Mouse (Mus musculus) lung, postnatal 36 days (tissue): Measurements from ENCODE around the gene Gm10964.

Experiments used
- DNase-seq: peaks from one replicate; pipeline ENCODE4 v3.0.0; 2022; ENCODE audit warnings: mixed read lengths

The Gm10964 gene

GRCm38 (mm10) chr3:103739329-103739728, at the start of gene Gm10964:
Gm10964 (plus strand) TSS chr3:103739366.
- DNase-seq = no peak

GRCm38 (mm10) chr3:103690506-103690905, 48.7 kb upstream of the Gm10964 start:
- peak; percentile 48 for DNase-seq

- no peak for DNase-seq
Measured at GRCm38 (mm10) chr3:103695556-103695955, 43.6 kb upstream of the Gm10964 start.

GRCm38 (mm10) chr3:103696388-103696925, 42.7 kb upstream of the Gm10964 start:
- DNase-seq = no peak

- no peak for DNase-seq
Measured at GRCm38 (mm10) chr3:103704661-103705060, 34.5 kb upstream of the Gm10964 start.

GRCm38 (mm10) chr3:103705426-103705825, 33.7 kb upstream of the Gm10964 start:
- DNase-seq = no peak

- DNase-seq = no peak
Measured at GRCm38 (mm10) chr3:103709470-103710040, 29.6 kb upstream of the Gm10964 start.

- DNase-seq = no peak
Measured at GRCm38 (mm10) chr3:103712196-103712595, 27.0 kb upstream of the Gm10964 start.

- DNase-seq = no peak
Measured at GRCm38 (mm10) chr3:103714236-103714875, 24.8 kb upstream of the Gm10964 start.

GRCm38 (mm10) chr3:103714942-103715341, 24.2 kb upstream of the Gm10964 start:
- DNase-seq = no peak

- peak; percentile 39 for DNase-seq
Measured at GRCm38 (mm10) chr3:103715762-103716693, 23.1 kb upstream of the Gm10964 start.

GRCm38 (mm10) chr3:103716774-103717760, 22.1 kb upstream of the Gm10964 start:
- DNase-seq = no peak

- no peak for DNase-seq
Measured at GRCm38 (mm10) chr3:103718728-103719127, 20.4 kb upstream of the Gm10964 start.

GRCm38 (mm10) chr3:103724137-103724536, 15.0 kb upstream of the Gm10964 start:
- no peak for DNase-seq

- no peak for DNase-seq
Measured at GRCm38 (mm10) chr3:103726642-103727041, 12.5 kb upstream of the Gm10964 start.

- DNase-seq = peak; percentile 34
Measured at GRCm38 (mm10) chr3:103727813-103728326, 11.3 kb upstream of the Gm10964 start.

- DNase-seq = no peak
Measured at GRCm38 (mm10) chr3:103729850-103730249, 9.3 kb upstream of the Gm10964 start.

- DNase-seq = no peak
Measured at GRCm38 (mm10) chr3:103732116-103732515, 7.0 kb upstream of the Gm10964 start.

GRCm38 (mm10) chr3:103733176-103733575, 6.0 kb upstream of the Gm10964 start:
- no peak for DNase-seq

GRCm38 (mm10) chr3:103733799-103734695, 5.1 kb upstream of the Gm10964 start:
- peak; percentile 50 for DNase-seq
